Mouse (Mus musculus) CH12.LX (cell line): Measurements from ENCODE around the gene Zfp36. TPM values are rescaled to one million over a fixed set of nuclear protein-coding genes. Genes with fewer than 3 reads are reported as not detected.
A peak's percentile ranks its signal among the peaks of the same experiment; 100 is the strongest.

ENCODE experiments used
- DNase-seq: peaks from one replicate; pipeline ENCODE4 v3.0.0-alpha.2; 2013; ENCODE audit errors: extremely low read depth
- H3K27ac ChIP-seq: 2 replicates; pipeline ENCODE4 v1.5.1; 2012; ENCODE audit warnings: low read depth, mild to moderate bottlenecking, control low read depth, moderate library complexity; ENCODE audit not compliant: insufficient read depth
- H3K27me3 ChIP-seq: replicated peaks from 2 replicates; pipeline ENCODE3; 2012; ENCODE audit warnings: inconsistent platforms
- H3K36me3 ChIP-seq, 2 experiments: replicated peaks in 1 of 2; 2 replicates each; pipeline versions ENCODE3 to v1.6.1; 2012; ENCODE audit warnings: inconsistent platforms in 1 of 2, low read length in 1 of 2, mild to moderate bottlenecking in 1 of 2, mixed read lengths in 1 of 2, moderate library complexity in 1 of 2; ENCODE audit not compliant: control insufficient read depth in 1 of 2, insufficient read depth in 1 of 2
- H3K4me1 ChIP-seq, 2 experiments: 2 replicates each; pipeline ENCODE4 v1.6.1; 2012; ENCODE audit warnings: inconsistent platforms in 1 of 2, moderate library complexity in 1 of 2; ENCODE audit not compliant: insufficient read depth in 2 of 2, control insufficient read depth in 1 of 2
- H3K4me2 ChIP-seq: 2 replicates; pipeline ENCODE4 v1.6.1; 2012; ENCODE audit warnings: low read depth, mild to moderate bottlenecking, control low read depth; ENCODE audit not compliant: poor library complexity, insufficient read depth, severe bottlenecking
- H3K4me3 ChIP-seq, 3 experiments: fragments of 150-350 bp in 1 of 3; sonication (generic) in 1 of 3; replicated peaks in 1 of 3; 2 replicates each; pipeline versions ENCODE3 to v1.5.1; 2011 to 2012; ENCODE audit warnings: low read depth in 2 of 3, low read length in 2 of 3, mild to moderate bottlenecking in 2 of 3, moderate library complexity in 2 of 3, control low read depth in 1 of 3, improper control_type of control experiment in 1 of 3, inconsistent platforms in 1 of 3, mixed read lengths in 1 of 3; ENCODE audit not compliant: poor library complexity in 1 of 3
- H3K79me2 ChIP-seq: replicated peaks from 2 replicates; pipeline ENCODE4 v1.6.1; 2012; ENCODE audit warnings: mild to moderate bottlenecking, moderate library complexity; ENCODE audit not compliant: control insufficient read depth, poor library complexity, insufficient read depth, severe bottlenecking; ENCODE audit errors: extremely low read depth
- H3K9ac ChIP-seq: 2 replicates; pipeline ENCODE4 v1.6.1; 2012; ENCODE audit warnings: low read depth, mild to moderate bottlenecking, control low read depth, moderate library complexity; ENCODE audit not compliant: insufficient read depth
- H3K9me3 ChIP-seq: replicated peaks from 2 replicates; pipeline ENCODE3; 2012; ENCODE audit warnings: low read length, inconsistent platforms, mixed read lengths
- ELF1 ChIP-seq: IDR thresholded peaks from 2 replicates; pipeline ENCODE4 v1.6.1; 2014; ENCODE audit warnings: low read depth, mild to moderate bottlenecking, inconsistent platforms, low read length, improper control_type of control experiment
- ETS1 ChIP-seq: conservative IDR thresholded peaks from 2 replicates; pipeline ENCODE4 v1.6.1; 2012; ENCODE audit warnings: low read depth, mild to moderate bottlenecking, inconsistent platforms, low read length, improper control_type of control experiment, moderate library complexity
- HCFC1 ChIP-seq: IDR thresholded peaks from 2 replicates; pipeline ENCODE4 v1.6.1; 2012; ENCODE audit warnings: low read depth, mild to moderate bottlenecking, inconsistent platforms, low read length, improper control_type of control experiment
- IRF4 ChIP-seq: IDR thresholded peaks from 2 replicates; pipeline ENCODE4 v1.6.1; 2014; ENCODE audit warnings: low read depth, mild to moderate bottlenecking, inconsistent platforms, low read length, improper control_type of control experiment
- MAX ChIP-seq: IDR thresholded peaks from 2 replicates; pipeline ENCODE4 v1.6.1; 2011; ENCODE audit warnings: low read length, improper control_type of control experiment
- MAZ ChIP-seq: IDR thresholded peaks from 2 replicates; pipeline ENCODE4 v1.6.1; 2012; ENCODE audit warnings: low read depth, mild to moderate bottlenecking, inconsistent platforms, low read length, improper control_type of control experiment, moderate library complexity
- MXI1 ChIP-seq: IDR thresholded peaks from 2 replicates; pipeline ENCODE4 v1.6.1; 2011; ENCODE audit warnings: mild to moderate bottlenecking, low read depth, low read length, improper control_type of control experiment
- NELFE ChIP-seq: IDR thresholded peaks from 2 replicates; pipeline ENCODE4 v1.6.1; 2011; ENCODE audit warnings: low read depth, low read length, improper control_type of control experiment
- POLR2A ChIP-seq: IDR thresholded peaks from 2 replicates; pipeline ENCODE4 v1.6.1; 2011; ENCODE audit warnings: low read depth, mild to moderate bottlenecking, improper control_type of control experiment, low read length
- SIN3A ChIP-seq: IDR thresholded peaks from 2 replicates; pipeline ENCODE4 v1.6.1; 2012; ENCODE audit warnings: low read length, improper control_type of control experiment, inconsistent platforms
- SMC3 ChIP-seq: IDR thresholded peaks from 2 replicates; pipeline ENCODE4 v1.6.1; 2011; ENCODE audit warnings: low read depth, low read length, improper control_type of control experiment
- TBP ChIP-seq: conservative IDR thresholded peaks from 2 replicates; pipeline ENCODE4 v1.6.1; 2011; ENCODE audit warnings: low read depth, low read length, improper control_type of control experiment
- TCF12 ChIP-seq: IDR thresholded peaks from 2 replicates; pipeline ENCODE4 v1.6.1; 2014; ENCODE audit warnings: low read depth, mild to moderate bottlenecking, inconsistent platforms, low read length, improper control_type of control experiment
- UBTF ChIP-seq: IDR thresholded peaks from 2 replicates; pipeline ENCODE4 v1.6.1; 2012; ENCODE audit warnings: low read depth, mild to moderate bottlenecking, inconsistent platforms, low read length, improper control_type of control experiment, moderate library complexity
- ZMIZ1 ChIP-seq: IDR thresholded peaks from 2 replicates; pipeline ENCODE4 v1.6.1; 2012; ENCODE audit warnings: low read depth, mild to moderate bottlenecking, inconsistent platforms, low read length, improper control_type of control experiment
- dilution Hi-C: fragments of 300-500 bp; cut with MboI; formaldehyde crosslinking; loops from 2 replicates; pipeline ENCODE4 v1.14.3; 2020; ENCODE audit warnings: low sequenced_read_pairs; ENCODE audit not compliant: extremely low pct_unique_long_range_greater_than_20kb, extremely low pct_ligation_motif_present
- in situ Hi-C: fragments of 300-500 bp; cut with MboI; formaldehyde crosslinking; loops from 3 replicates; pipeline ENCODE4 v1.14.3; 2019; ENCODE audit warnings: low sequenced_read_pairs, low pct_ligation_motif_present, low pct_unique_long_range_greater_than_20kb, mixed read lengths
- polyA plus RNA-seq: library from polyadenylated mRNA; unstranded; fragments of >175 nt; gene quantifications from 2 replicates; pipeline ENCODE4 v1.2.1, GENCODE M21; 2012; ENCODE audit warnings: low read depth; ENCODE audit not compliant: insufficient read length
- total RNA-seq, 2 experiments: library from RNA; depleted of rRNA; stranded (reverse); fragments of 300-350 nt in 1 of 2; fragments of >200 nt in 1 of 2; gene quantifications; 2 replicates each; pipeline ENCODE4 v1.2.3; 2012 to 2014

Gene Zfp36
- total and polyA plus RNA-seq, 3 experiments: 1.9 to 9.9 (median 2.8) TPM

GRCm38 (mm10) chr7:28376011-28376771, 3.9 kb downstream of the Zfp36 start:
- dilution Hi-C loops (no loop called here), in situ Hi-C loops (no loop called here)
- Histone ChIP-seq H3K27ac (no peak overlapping the region; the same call in 1 of the 2 replicates), H3K36me3 (peaks cover 9 to 17% of the 10 kb centered on the region in 2 experiments), H3K79me2 (peaks cover 27% of the 10 kb centered on the region), H3K4me2 (peak overlapping the region; percentile 74), H3K4me1 (peaks cover 4 to 56% of the 10 kb centered on the region in 2 experiments), H3K27me3 (no peaks in the 10 kb centered on the region), H3K9ac (peak overlapping the region; percentile 59), H3K9me3 (no peaks in the 10 kb centered on the region)
- no peak for DNase-seq
- TF ChIP-seq ETS1 (no peak), POLR2A (peak; percentile 10; the same call in 1 of the 2 replicates)
- TF ChIP-seq, all 38 proteins: peak for 1
- H3K4me3 ChIP-seq: peak overlapping the region; percentile 21 to 57 (median 26)

- in situ Hi-C loops (no loop called here), dilution Hi-C loops (no loop called here)
- DNase-seq: peak; percentile 94
- H3K9me3 ChIP-seq: no peaks in the 10 kb centered on the region
- H3K4me3 ChIP-seq: peak overlapping the region; percentile 57 to 72 (median 59)
- TF ChIP-seq MXI1 (no peak; the same call in none of the 2 replicates), SIN3A (peak; percentile 76), SMC3 (no peak), MAX (peak; percentile 8; the same call in 1 of the 2 replicates), UBTF (0 out of 2 replicates have a peak, but pooled peaks have one; percentile 57), ELF1 (peak; percentile 89), ETS1 (no peak), NELFE (peak; percentile 67), POLR2A (peak; percentile 70), HCFC1 (peak; percentile 62), TCF12 (peak; percentile 31; the same call in 1 of the 2 replicates), ZMIZ1 (0 out of 2 replicates have a peak, but pooled peaks have one; percentile 20), MAZ (peak; percentile 94), IRF4 (peak; percentile 24; the same call in 1 of the 2 replicates), TBP (peak; percentile 53)
- H3K4me1 ChIP-seq: peaks cover 9 to 57% of the 10 kb centered on the region in 2 experiments
- H3K79me2 ChIP-seq: peaks cover 27% of the 10 kb centered on the region
- peak overlapping the region; percentile 74 for H3K4me2 ChIP-seq
- peaks cover 9 to 17% of the 10 kb centered on the region in 2 experiments for H3K36me3 ChIP-seq
- no peaks in the 10 kb centered on the region for H3K27me3 ChIP-seq
- peak overlapping the region; percentile 94 for H3K27ac ChIP-seq
- H3K9ac ChIP-seq: peak overlapping the region; percentile 87
Observed at GRCm38 (mm10) chr7:28375176-28375921, 4.7 kb downstream of the Zfp36 start.
